Mouse (Mus musculus): ENCODE measurements at regions not wholly inside any gene's neighbourhood (a gene's known extent, or its start where the extent isn't known, plus 50 kb on each side); places are given as distances from the start of the nearest gene placed in this dataset.
A peak's percentile ranks its signal among the peaks of the same experiment; 100 is the strongest.

GRCm38 (mm10) chr9:61186541-61187420 is 185.4 kb upstream of the Tle3 start:
- H3K4me2 ChIP-seq (ENCODE audit: low read depth, low read length): no peak overlapping the region
- H3K36me3 ChIP-seq (ENCODE audit: control insufficient read depth, insufficient read depth, low read length): no peaks in the 10 kb centered on the region
- no peak overlapping the region for H3K4me3 ChIP-seq (ENCODE audit: low read depth, low read length)
- no peaks in the 10 kb centered on the region for H3K27me3 ChIP-seq (ENCODE audit: control insufficient read depth, insufficient read depth, low read length)
- H3K27ac ChIP-seq (ENCODE audit: low read depth, low read length): no peak overlapping the region
- H3K4me1 ChIP-seq (ENCODE audit: control insufficient read depth, insufficient read depth, low read length): no peaks in the 10 kb centered on the region
- ATAC-seq (ENCODE audit: low read depth): no peak
- H3K9me3 ChIP-seq (ENCODE audit: control insufficient read depth, low read length): no peaks in the 10 kb centered on the region
- WGBS: 73% methylated on average over 8 of the region's 8 CpGs
- no peak overlapping the region for H3K9ac ChIP-seq (replicated peaks; ENCODE audit: low read depth, low read length)

GRCm38 (mm10) chr9:61187713-61188399 is 184.3 kb upstream of the Tle3 start:
- no peak overlapping the region for H3K9ac ChIP-seq (replicated peaks; ENCODE audit: low read depth, low read length)
- H3K9me3 ChIP-seq (ENCODE audit: control insufficient read depth, low read length): no peaks in the 10 kb centered on the region

GRCm38 (mm10) chr9:61189295-61189694 is 182.9 kb upstream of the Tle3 start:
- no peaks in the 10 kb centered on the region for H3K4me1 ChIP-seq (ENCODE audit: control insufficient read depth, insufficient read depth, low read length)
- no peak overlapping the region for H3K4me2 ChIP-seq (ENCODE audit: low read depth, low read length)
- H3K27ac ChIP-seq (ENCODE audit: low read depth, low read length): no peak overlapping the region
- no peak overlapping the region for H3K4me3 ChIP-seq (ENCODE audit: low read depth, low read length)
- H3K27me3 ChIP-seq (ENCODE audit: control insufficient read depth, insufficient read depth, low read length): no peaks in the 10 kb centered on the region
- no peaks in the 10 kb centered on the region for H3K36me3 ChIP-seq (ENCODE audit: control insufficient read depth, insufficient read depth, low read length)
- H3K9me3 ChIP-seq (ENCODE audit: control insufficient read depth, low read length): no peaks in the 10 kb centered on the region
- H3K9ac ChIP-seq (replicated peaks; ENCODE audit: low read depth, low read length): no peak overlapping the region
- no peak for ATAC-seq (ENCODE audit: low read depth)
- 93% methylated on average over 8 of the region's 8 CpGs for WGBS

More at GRCm38 (mm10) chr9:61187713-61188399, 184.3 kb upstream of the Tle3 start:
- H3K4me3 ChIP-seq (ENCODE audit: low read depth, low read length): no peak overlapping the region
- H3K4me1 ChIP-seq (ENCODE audit: control insufficient read depth, insufficient read depth, low read length): no peaks in the 10 kb centered on the region
- 26% methylated on average over 3 of the region's 3 CpGs for WGBS
- no peaks in the 10 kb centered on the region for H3K27me3 ChIP-seq (ENCODE audit: control insufficient read depth, insufficient read depth, low read length)
- no peak overlapping the region for H3K4me2 ChIP-seq (ENCODE audit: low read depth, low read length)
- ATAC-seq (ENCODE audit: low read depth): peak; percentile 51; the same call in 1 of the 2 replicates
- no peak overlapping the region for H3K27ac ChIP-seq (ENCODE audit: low read depth, low read length)
- no peaks in the 10 kb centered on the region for H3K36me3 ChIP-seq (ENCODE audit: control insufficient read depth, insufficient read depth, low read length)

- H3K4me3 ChIP-seq (ENCODE audit: low read depth, low read length): no peak overlapping the region
- H3K36me3 ChIP-seq (ENCODE audit: control insufficient read depth, insufficient read depth, low read length): no peaks in the 10 kb centered on the region
- H3K27me3 ChIP-seq (ENCODE audit: control insufficient read depth, insufficient read depth, low read length): no peaks in the 10 kb centered on the region
- no peak for ATAC-seq (ENCODE audit: low read depth)
- no peaks in the 10 kb centered on the region for H3K9me3 ChIP-seq (ENCODE audit: control insufficient read depth, low read length)
- H3K9ac ChIP-seq (replicated peaks; ENCODE audit: low read depth, low read length): no peak overlapping the region
- H3K4me2 ChIP-seq (ENCODE audit: low read depth, low read length): no peak overlapping the region
- peaks cover 4% of the 10 kb centered on the region; the same call in 1 of the 2 replicates for H3K4me1 ChIP-seq (ENCODE audit: control insufficient read depth, insufficient read depth, low read length)
- H3K27ac ChIP-seq (ENCODE audit: low read depth, low read length): no peak overlapping the region
- 31% methylated on average over 4 of the region's 4 CpGs for WGBS
Measured at GRCm38 (mm10) chr9:61199077-61199753, 173.0 kb upstream of the Tle3 start.

GRCm38 (mm10) chr9:61199891-61200290 is 172.3 kb upstream of the Tle3 start:
- Histone ChIP-seq H3K27ac (ENCODE audit: low read depth, low read length) (no peak overlapping the region), H3K27me3 (ENCODE audit: control insufficient read depth, insufficient read depth, low read length) (no peaks in the 10 kb centered on the region), H3K36me3 (ENCODE audit: control insufficient read depth, insufficient read depth, low read length) (no peaks in the 10 kb centered on the region), H3K4me3 (ENCODE audit: low read depth, low read length) (no peak overlapping the region), H3K4me2 (ENCODE audit: low read depth, low read length) (no peak overlapping the region), H3K9ac (replicated peaks; ENCODE audit: low read depth, low read length) (no peak overlapping the region), H3K9me3 (ENCODE audit: control insufficient read depth, low read length) (no peaks in the 10 kb centered on the region), H3K4me1 (ENCODE audit: control insufficient read depth, insufficient read depth, low read length) (peaks cover 4% of the 10 kb centered on the region; the same call in 1 of the 2 replicates)
- no peak for ATAC-seq (ENCODE audit: low read depth)
- WGBS: 39% methylated on average over 8 of the region's 8 CpGs

- Histone ChIP-seq H3K27me3 (ENCODE audit: control insufficient read depth, insufficient read depth, low read length) (no peaks in the 10 kb centered on the region), H3K27ac (ENCODE audit: low read depth, low read length) (no peak overlapping the region), H3K4me3 (ENCODE audit: low read depth, low read length) (no peak overlapping the region), H3K9me3 (ENCODE audit: control insufficient read depth, low read length) (no peaks in the 10 kb centered on the region), H3K4me1 (ENCODE audit: control insufficient read depth, insufficient read depth, low read length) (peaks cover 4% of the 10 kb centered on the region; the same call in 1 of the 2 replicates), H3K4me2 (ENCODE audit: low read depth, low read length) (no peak overlapping the region), H3K9ac (replicated peaks; ENCODE audit: low read depth, low read length) (no peak overlapping the region), H3K36me3 (ENCODE audit: control insufficient read depth, insufficient read depth, low read length) (no peaks in the 10 kb centered on the region)
- no peak for ATAC-seq (ENCODE audit: low read depth)
- 21% methylated on average over 5 of the region's 5 CpGs for WGBS
Measured at GRCm38 (mm10) chr9:61200295-61200955, 171.7 kb upstream of the Tle3 start.

GRCm38 (mm10) chr9:61205049-61205448 is 167.1 kb upstream of the Tle3 start:
- ATAC-seq (ENCODE audit: low read depth): no peak
- H3K4me3 ChIP-seq (ENCODE audit: low read depth, low read length): no peak overlapping the region
- no peaks in the 10 kb centered on the region for H3K9me3 ChIP-seq (ENCODE audit: control insufficient read depth, low read length)
- H3K36me3 ChIP-seq (ENCODE audit: control insufficient read depth, insufficient read depth, low read length): no peaks in the 10 kb centered on the region
- H3K4me1 ChIP-seq (ENCODE audit: control insufficient read depth, insufficient read depth, low read length): 0 out of 2 replicates have a peak, but pooled peaks cover 6% of the 10 kb centered on the region
- H3K27ac ChIP-seq (ENCODE audit: low read depth, low read length): no peak overlapping the region
- H3K9ac ChIP-seq (replicated peaks; ENCODE audit: low read depth, low read length): no peak overlapping the region
- no peaks in the 10 kb centered on the region for H3K27me3 ChIP-seq (ENCODE audit: control insufficient read depth, insufficient read depth, low read length)
- no peak overlapping the region for H3K4me2 ChIP-seq (ENCODE audit: low read depth, low read length)
- 65% methylated on average over 8 of the region's 8 CpGs for WGBS

GRCm38 (mm10) chr9:61206725-61207365 is 165.3 kb upstream of the Tle3 start:
- peak; percentile 84; the same call in 1 of the 2 replicates for ATAC-seq (ENCODE audit: low read depth)
- H3K36me3 ChIP-seq (ENCODE audit: control insufficient read depth, insufficient read depth, low read length): no peaks in the 10 kb centered on the region

More at GRCm38 (mm10) chr9:61206725-61207365, 165.3 kb upstream of the Tle3 start:
- Histone ChIP-seq H3K4me2 (ENCODE audit: low read depth, low read length) (no peak overlapping the region), H3K27ac (ENCODE audit: low read depth, low read length) (no peak overlapping the region), H3K9me3 (ENCODE audit: control insufficient read depth, low read length) (no peaks in the 10 kb centered on the region), H3K4me3 (ENCODE audit: low read depth, low read length) (no peak overlapping the region), H3K9ac (replicated peaks; ENCODE audit: low read depth, low read length) (no peak overlapping the region), H3K4me1 (ENCODE audit: control insufficient read depth, insufficient read depth, low read length) (0 out of 2 replicates have a peak, but pooled peaks cover 6% of the 10 kb centered on the region), H3K27me3 (ENCODE audit: control insufficient read depth, insufficient read depth, low read length) (no peaks in the 10 kb centered on the region)
- WGBS: 35% methylated on average over 13 of the region's 13 CpGs

All from neural tube, embryonic 14.5 days (tissue).